17 mouse cellular contexts compared by ENCODE assay signal in the genomic region with DNA sequence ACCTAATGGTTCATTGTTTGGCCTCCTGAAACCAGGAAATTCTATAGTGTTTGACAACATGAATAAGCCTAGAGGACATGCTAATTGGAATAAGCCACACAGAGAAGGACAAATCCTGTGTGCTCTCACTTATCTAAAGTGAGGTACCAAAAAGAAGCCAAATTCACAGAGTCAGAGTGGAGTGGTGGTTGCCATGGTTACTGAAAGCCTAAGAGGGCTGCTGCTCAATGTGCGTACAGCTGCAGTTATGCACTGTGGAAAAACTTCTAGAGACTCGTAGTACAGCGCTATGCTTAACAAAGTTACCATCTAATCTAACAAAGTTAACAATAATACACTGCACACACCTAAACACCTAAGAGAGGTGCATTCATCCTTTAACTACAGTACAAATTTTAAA.
DNase-seq lines count a peak whose midpoint lies in the region; ATAC-seq lines count a peak whose summit lies in the region.
"Had no signal": no experiment of that assay in that cellular context is flagged by ENCODE, and none has a peak within 500 bp of the region (broad histone marks: within the 10 kb centered on the region; RNA-seq: fewer than 3 reads in every experiment).

No protein-coding gene starts in this region.

- DNase-seq in hindbrain, embryonic 14.5 days (ENCODE audit: low spot score), result peak; percentile 50
- no peak for DNase-seq in midbrain, embryonic 11.5 days (ENCODE audit: low spot score, missing footprints)
- peak; percentile 36 for DNase-seq in embryo, embryonic 10.5 days (ENCODE audit: low spot score)
- DNase-seq in retina, embryonic 14.5 days (ENCODE audit: low spot score), result no peak
- DNase-seq: adrenal gland, postnatal 36 days; cerebellum, adult 11-12 months; gastrocnemius, postnatal 14 days; heart, postnatal 14 days; kidney, postnatal 14 days; liver; lung, adult 2 months had no signal

- H3K4me2 ChIP-seq in hindbrain, embryonic 14.5 days (replicated peaks), result no peak overlapping the region
- no peak overlapping the region for H3K4me2 ChIP-seq in hindbrain, embryonic 13.5 days
- no peak overlapping the region for H3K4me2 ChIP-seq in midbrain, embryonic 13.5 days (replicated peaks)
- H3K4me2 ChIP-seq in midbrain, embryonic 11.5 days, result no peak overlapping the region
- no peak overlapping the region for H3K4me2 ChIP-seq in midbrain, embryonic 16.5 days (ENCODE audit: low read length)

- H3K27me3 ChIP-seq in hindbrain, embryonic 14.5 days (ENCODE audit: control insufficient read depth, insufficient read depth, low read length), result no peaks in the 10 kb centered on the region
- 0 out of 2 replicates have a peak, but pooled peaks cover 5% of the 10 kb centered on the region for H3K27me3 ChIP-seq in hindbrain, embryonic 13.5 days
- 0 out of 2 replicates have a peak, but pooled peaks cover 4% of the 10 kb centered on the region for H3K27me3 ChIP-seq in midbrain, embryonic 13.5 days
- no peaks in the 10 kb centered on the region for H3K27me3 ChIP-seq in midbrain, embryonic 11.5 days (ENCODE audit: control insufficient read depth, insufficient read depth, low read length)
- no peaks in the 10 kb centered on the region for H3K27me3 ChIP-seq in midbrain, embryonic 16.5 days (ENCODE audit: control insufficient read depth, insufficient read depth, low read depth, low read length)

- peaks cover 4% of the 10 kb centered on the region; the same call in 1 of the 2 replicates for H3K4me1 ChIP-seq in hindbrain, embryonic 14.5 days (replicated peaks; ENCODE audit: control insufficient read depth, insufficient read depth, low read length)
- peaks cover 9% of the 10 kb centered on the region for H3K4me1 ChIP-seq in hindbrain, embryonic 13.5 days (replicated peaks)
- H3K4me1 ChIP-seq in midbrain, embryonic 13.5 days (replicated peaks), result peaks cover 23% of the 10 kb centered on the region
- peaks cover 4% of the 10 kb centered on the region; the same call in 1 of the 2 replicates for H3K4me1 ChIP-seq in midbrain, embryonic 11.5 days (ENCODE audit: control insufficient read depth, insufficient read depth, low read length)
- peaks cover 14% of the 10 kb centered on the region for H3K4me1 ChIP-seq in midbrain, embryonic 16.5 days (ENCODE audit: control insufficient read depth, insufficient read depth, low read length)

- H3K9ac ChIP-seq in hindbrain, embryonic 14.5 days, result no peak overlapping the region
- no peak overlapping the region for H3K9ac ChIP-seq in hindbrain, embryonic 13.5 days
- no peak overlapping the region for H3K9ac ChIP-seq in midbrain, embryonic 13.5 days (replicated peaks)
- no peak overlapping the region for H3K9ac ChIP-seq in midbrain, embryonic 11.5 days (ENCODE audit: low read length)
- H3K9ac ChIP-seq in midbrain, embryonic 16.5 days (ENCODE audit: low read depth, low read length), result no peak overlapping the region

- H3K36me3 ChIP-seq in hindbrain, embryonic 14.5 days (replicated peaks; ENCODE audit: control insufficient read depth, insufficient read depth), result no peaks in the 10 kb centered on the region
- no peaks in the 10 kb centered on the region for H3K36me3 ChIP-seq in hindbrain, embryonic 13.5 days
- H3K36me3 ChIP-seq in midbrain, embryonic 13.5 days, result no peaks in the 10 kb centered on the region
- H3K36me3 ChIP-seq in midbrain, embryonic 11.5 days (ENCODE audit: control insufficient read depth, insufficient read depth, low read length), result no peaks in the 10 kb centered on the region
- H3K36me3 ChIP-seq in midbrain, embryonic 16.5 days (ENCODE audit: control insufficient read depth, insufficient read depth, low read length), result no peaks in the 10 kb centered on the region

- no peaks in the 10 kb centered on the region for H3K9me3 ChIP-seq in hindbrain, embryonic 14.5 days (ENCODE audit: control insufficient read depth, low read length)
- no peaks in the 10 kb centered on the region for H3K9me3 ChIP-seq in hindbrain, embryonic 13.5 days
- H3K9me3 ChIP-seq in midbrain, embryonic 13.5 days, result no peaks in the 10 kb centered on the region
- H3K9me3 ChIP-seq in midbrain, embryonic 11.5 days (ENCODE audit: control insufficient read depth, low read length), result no peaks in the 10 kb centered on the region
- H3K9me3 ChIP-seq in midbrain, embryonic 16.5 days (replicated peaks; ENCODE audit: control insufficient read depth, low read length, poor library complexity, severe bottlenecking), result no peaks in the 10 kb centered on the region

- WGBS in hindbrain, embryonic 14.5 days, result 61% methylated on average over 3 of the region's 3 CpGs
- WGBS in hindbrain, embryonic 13.5 days, result 58% methylated on average over 3 of the region's 3 CpGs
- 42% methylated on average over 3 of the region's 3 CpGs for WGBS in midbrain, embryonic 13.5 days
- WGBS in midbrain, embryonic 11.5 days, result 55% methylated on average over 3 of the region's 3 CpGs
- WGBS in midbrain, embryonic 16.5 days, result 29% methylated on average over 3 of the region's 3 CpGs

- no peak overlapping the region for H3K27ac ChIP-seq in hindbrain, embryonic 14.5 days
- no peak overlapping the region for H3K27ac ChIP-seq in hindbrain, embryonic 13.5 days
- H3K27ac ChIP-seq in midbrain, embryonic 13.5 days, result no peak overlapping the region
- H3K27ac ChIP-seq in midbrain, embryonic 11.5 days (ENCODE audit: low read depth, low read length), result no peak overlapping the region
- no peak overlapping the region for H3K27ac ChIP-seq in midbrain, embryonic 16.5 days (ENCODE audit: low read length)

- ATAC-seq in hindbrain, embryonic 14.5 days (ENCODE audit: low FRiP score), result 0 out of 2 replicates have a peak, but pooled peaks have one; percentile 21
- no peak for ATAC-seq in hindbrain, embryonic 13.5 days (ENCODE audit: low FRiP score)
- peak; percentile 43; the same call in 1 of the 2 replicates for ATAC-seq in midbrain, embryonic 13.5 days
- no peak for ATAC-seq in midbrain, embryonic 11.5 days (ENCODE audit: low FRiP score)
- peak; percentile 72; the same call in 1 of the 2 replicates for ATAC-seq in midbrain, embryonic 16.5 days
- ATAC-seq: activated CD4-positive, CD25-positive, alpha-beta regulatory T cell, adult 4 months; CD4-positive, CD25-positive, alpha-beta regulatory T cell, adult 4 months; intestine, embryonic 16.5 days had no signal

- no peak overlapping the region for H3K4me3 ChIP-seq in hindbrain, embryonic 14.5 days (replicated peaks; ENCODE audit: low read length)
- no peak overlapping the region for H3K4me3 ChIP-seq in hindbrain, embryonic 13.5 days
- no peak overlapping the region for H3K4me3 ChIP-seq in midbrain, embryonic 13.5 days (replicated peaks)
- H3K4me3 ChIP-seq in midbrain, embryonic 11.5 days (ENCODE audit: low read depth, low read length), result no peak overlapping the region
- no peak overlapping the region for H3K4me3 ChIP-seq in midbrain, embryonic 16.5 days (ENCODE audit: low read depth, low read length)

Comparison
In these comparisons a context has a peak if more than half of its experiments do, and no peak if none do; other contexts are left out.
1. ATAC-seq: peak in hindbrain, embryonic 14.5 days (single experiment), midbrain, embryonic 13.5 days (single experiment) and midbrain, embryonic 16.5 days (single experiment); none in hindbrain, embryonic 13.5 days (single experiment) and midbrain, embryonic 11.5 days (single experiment).
2. DNase-seq: peak in hindbrain, embryonic 14.5 days (single experiment) and embryo, embryonic 10.5 days (single experiment); none in midbrain, embryonic 11.5 days (single experiment) and retina, embryonic 14.5 days (single experiment).